Mouse (Mus musculus) liver, adult 2 months (tissue): ENCODE measurements at regions not wholly inside any gene's neighbourhood (a gene's known extent, or its start where the extent isn't known, plus 50 kb on each side); places are given as distances from the start of the nearest gene placed in this dataset.

Experiments used
- CTCF ChIP-seq: fragments of 200-500 bp; IDR thresholded peaks from 2 replicates; pipeline ENCODE4 v1.5.1; 2011; ENCODE audit warnings: low read depth, low read length, control low read depth
- POLR2A ChIP-seq: fragments of 200-500 bp; IDR thresholded peaks from 2 replicates; pipeline ENCODE4 v1.6.1; 2011; ENCODE audit warnings: low read length, control low read depth; ENCODE audit not compliant: insufficient read depth; ENCODE audit errors: extremely low read depth

GRCm38 (mm10) chr14:102820663-102821062 is 161.8 kb downstream of the Kctd12 start:
- TF ChIP-seq CTCF (no peak), POLR2A (no peak)
